Mouse (Mus musculus): ENCODE data around the gene Dus3l. TPM values are rescaled to one million over a fixed set of nuclear protein-coding genes. Genes with fewer than 3 reads are reported as not detected.

The Dus3l gene
- polyA plus RNA-seq, 1 experiment from 2014 or later, result 31.7 TPM

- peak overlapping the region; percentile 52; the same call in 1 of the 2 replicates for H3K4me2 ChIP-seq (ENCODE audit: low read depth, low read length)
- no peak overlapping the region for H3K4me3 ChIP-seq (ENCODE audit: low read length)
- peaks cover 19% of the 10 kb centered on the region for H3K36me3 ChIP-seq (ENCODE audit: control insufficient read depth, insufficient read depth)
- H3K27ac ChIP-seq (ENCODE audit: low read length), result peak overlapping the region; percentile 83
- ATAC-seq (replicated peaks; ENCODE audit: extremely low read depth, insufficient read depth, low FRiP score), result no peak; the same call in 1 of the 2 replicates
- peaks cover 5% of the 10 kb centered on the region; the same call in 1 of the 2 replicates for H3K9me3 ChIP-seq (replicated peaks; ENCODE audit: control insufficient read depth, low read length)
- H3K4me1 ChIP-seq (ENCODE audit: control insufficient read depth, insufficient read depth, low read length), result peaks cover 41% of the 10 kb centered on the region
- WGBS, result 13% methylated on average over 7 of the region's 7 CpGs
- no peaks in the 10 kb centered on the region for H3K27me3 ChIP-seq (ENCODE audit: control insufficient read depth, insufficient read depth, low read length)
- peak overlapping the region; percentile 49 for H3K9ac ChIP-seq (ENCODE audit: low read length)
These were observed 37.4 kb upstream of the Dus3l start for GRCm38 (mm10) chr17:56727029-56727649.

GRCm38 (mm10) chr17:56727659-56728058, 36.9 kb upstream of the Dus3l start:
- ATAC-seq (replicated peaks; ENCODE audit: extremely low read depth, insufficient read depth, low FRiP score), result peak; percentile 56; the same call in 1 of the 2 replicates
- Histone ChIP-seq H3K27me3 (ENCODE audit: control insufficient read depth, insufficient read depth, low read length) (no peaks in the 10 kb centered on the region), H3K27ac (ENCODE audit: low read length) (peak overlapping the region; percentile 83), H3K4me3 (ENCODE audit: low read length) (no peak overlapping the region), H3K9me3 (replicated peaks; ENCODE audit: control insufficient read depth, low read length) (peaks cover 5% of the 10 kb centered on the region; the same call in 1 of the 2 replicates), H3K4me1 (ENCODE audit: control insufficient read depth, insufficient read depth, low read length) (peaks cover 41% of the 10 kb centered on the region), H3K4me2 (ENCODE audit: low read depth, low read length) (peak overlapping the region; percentile 52; the same call in 1 of the 2 replicates), H3K36me3 (ENCODE audit: control insufficient read depth, insufficient read depth) (peaks cover 14% of the 10 kb centered on the region), H3K9ac (ENCODE audit: low read length) (peak overlapping the region; percentile 49)
- WGBS, result 8% methylated on average over 12 of the region's 12 CpGs

GRCm38 (mm10) chr17:56728117-56728516, 36.4 kb upstream of the Dus3l start:
- peaks cover 11% of the 10 kb centered on the region; the same call in 1 of the 2 replicates for H3K36me3 ChIP-seq (ENCODE audit: control insufficient read depth, insufficient read depth)
- peak overlapping the region; percentile 52; the same call in 1 of the 2 replicates for H3K4me2 ChIP-seq (ENCODE audit: low read depth, low read length)
- peaks cover 5% of the 10 kb centered on the region; the same call in 1 of the 2 replicates for H3K9me3 ChIP-seq (replicated peaks; ENCODE audit: control insufficient read depth, low read length)
- H3K4me3 ChIP-seq (ENCODE audit: low read length), result peak overlapping the region; percentile 9; the same call in 1 of the 2 replicates
- peak; percentile 76 for ATAC-seq (replicated peaks; ENCODE audit: extremely low read depth, insufficient read depth, low FRiP score)
- H3K9ac ChIP-seq (ENCODE audit: low read length), result peak overlapping the region; percentile 49
- 0 out of 2 replicates have a peak, but pooled peaks cover under 1% of the 10 kb centered on the region for H3K27me3 ChIP-seq (ENCODE audit: control insufficient read depth, insufficient read depth, low read length)
- peak overlapping the region; percentile 83 for H3K27ac ChIP-seq (ENCODE audit: low read length)
- H3K4me1 ChIP-seq (ENCODE audit: control insufficient read depth, insufficient read depth, low read length), result peaks cover 38% of the 10 kb centered on the region
- 5% methylated on average over 12 of the region's 12 CpGs for WGBS

- H3K9me3 ChIP-seq (replicated peaks; ENCODE audit: control insufficient read depth, low read length), result peaks cover 5% of the 10 kb centered on the region; the same call in 1 of the 2 replicates
- no peak for ATAC-seq (replicated peaks; ENCODE audit: extremely low read depth, insufficient read depth, low FRiP score)
- peaks cover 6% of the 10 kb centered on the region; the same call in 1 of the 2 replicates for H3K36me3 ChIP-seq (ENCODE audit: control insufficient read depth, insufficient read depth)
- peak overlapping the region; percentile 83 for H3K27ac ChIP-seq (ENCODE audit: low read length)
- no peak overlapping the region for H3K4me3 ChIP-seq (ENCODE audit: low read length)
- H3K9ac ChIP-seq (ENCODE audit: low read length), result no peak overlapping the region
- peaks cover 35% of the 10 kb centered on the region for H3K4me1 ChIP-seq (ENCODE audit: control insufficient read depth, insufficient read depth, low read length)
- WGBS, result 27% methylated on average over 6 of the region's 6 CpGs
- no peak overlapping the region for H3K4me2 ChIP-seq (ENCODE audit: low read depth, low read length)
- 0 out of 2 replicates have a peak, but pooled peaks cover 2% of the 10 kb centered on the region for H3K27me3 ChIP-seq (ENCODE audit: control insufficient read depth, insufficient read depth, low read length)
These were observed 35.4 kb upstream of the Dus3l start for GRCm38 (mm10) chr17:56729151-56729550.

- no peak for ATAC-seq (replicated peaks; ENCODE audit: extremely low read depth, insufficient read depth, low FRiP score)
- WGBS, result 47% methylated on average over 2 of the region's 2 CpGs
- Histone ChIP-seq H3K4me2 (ENCODE audit: low read depth, low read length) (no peak overlapping the region), H3K4me3 (ENCODE audit: low read length) (no peak overlapping the region), H3K9ac (ENCODE audit: low read length) (no peak overlapping the region), H3K9me3 (replicated peaks; ENCODE audit: control insufficient read depth, low read length) (peaks cover 5% of the 10 kb centered on the region; the same call in 1 of the 2 replicates), H3K4me1 (ENCODE audit: control insufficient read depth, insufficient read depth, low read length) (peaks cover 35% of the 10 kb centered on the region), H3K27ac (ENCODE audit: low read length) (no peak overlapping the region), H3K27me3 (ENCODE audit: control insufficient read depth, insufficient read depth, low read length) (0 out of 2 replicates have a peak, but pooled peaks cover 2% of the 10 kb centered on the region), H3K36me3 (ENCODE audit: control insufficient read depth, insufficient read depth) (peaks cover 6% of the 10 kb centered on the region; the same call in 1 of the 2 replicates)
These were observed 34.9 kb upstream of the Dus3l start for GRCm38 (mm10) chr17:56729656-56730055.

- Histone ChIP-seq H3K4me2 (ENCODE audit: low read depth, low read length) (no peak overlapping the region), H3K27ac (ENCODE audit: low read length) (no peak overlapping the region), H3K27me3 (ENCODE audit: control insufficient read depth, insufficient read depth, low read length) (0 out of 2 replicates have a peak, but pooled peaks cover 2% of the 10 kb centered on the region), H3K36me3 (ENCODE audit: control insufficient read depth, insufficient read depth) (no peaks in the 10 kb centered on the region), H3K9me3 (replicated peaks; ENCODE audit: control insufficient read depth, low read length) (no peaks in the 10 kb centered on the region), H3K9ac (ENCODE audit: low read length) (no peak overlapping the region), H3K4me3 (ENCODE audit: low read length) (no peak overlapping the region), H3K4me1 (ENCODE audit: control insufficient read depth, insufficient read depth, low read length) (peaks cover 27% of the 10 kb centered on the region)
- 41% methylated on average over 8 of the region's 8 CpGs for WGBS
- no peak for ATAC-seq (replicated peaks; ENCODE audit: extremely low read depth, insufficient read depth, low FRiP score)
These were observed 28.0 kb upstream of the Dus3l start for GRCm38 (mm10) chr17:56736534-56736933.

GRCm38 (mm10) chr17:56738221-56738620, 26.3 kb upstream of the Dus3l start:
- H3K27ac ChIP-seq (ENCODE audit: low read length), result no peak overlapping the region
- 73% methylated on average over 10 of the region's 10 CpGs for WGBS
- peaks cover 27% of the 10 kb centered on the region for H3K4me1 ChIP-seq (ENCODE audit: control insufficient read depth, insufficient read depth, low read length)
- no peaks in the 10 kb centered on the region for H3K27me3 ChIP-seq (ENCODE audit: control insufficient read depth, insufficient read depth, low read length)
- no peaks in the 10 kb centered on the region for H3K9me3 ChIP-seq (replicated peaks; ENCODE audit: control insufficient read depth, low read length)
- ATAC-seq (replicated peaks; ENCODE audit: extremely low read depth, insufficient read depth, low FRiP score), result no peak
- H3K4me3 ChIP-seq (ENCODE audit: low read length), result no peak overlapping the region
- H3K4me2 ChIP-seq (ENCODE audit: low read depth, low read length), result no peak overlapping the region
- no peak overlapping the region for H3K9ac ChIP-seq (ENCODE audit: low read length)
- no peaks in the 10 kb centered on the region for H3K36me3 ChIP-seq (ENCODE audit: control insufficient read depth, insufficient read depth)

- no peaks in the 10 kb centered on the region for H3K27me3 ChIP-seq (ENCODE audit: control insufficient read depth, insufficient read depth, low read length)
- H3K27ac ChIP-seq (ENCODE audit: low read length), result peak overlapping the region; percentile 93
- WGBS, result 36% methylated on average over 17 of the region's 17 CpGs
- H3K9ac ChIP-seq (ENCODE audit: low read length), result peak overlapping the region; percentile 41; the same call in 1 of the 2 replicates
- H3K4me3 ChIP-seq (ENCODE audit: low read length), result no peak overlapping the region
- H3K4me1 ChIP-seq (ENCODE audit: control insufficient read depth, insufficient read depth, low read length), result peaks cover 27% of the 10 kb centered on the region
- peak; percentile 92 for ATAC-seq (replicated peaks; ENCODE audit: extremely low read depth, insufficient read depth, low FRiP score)
- H3K36me3 ChIP-seq (ENCODE audit: control insufficient read depth, insufficient read depth), result no peaks in the 10 kb centered on the region
- H3K4me2 ChIP-seq (ENCODE audit: low read depth, low read length), result peak overlapping the region; percentile 27; the same call in 1 of the 2 replicates
- H3K9me3 ChIP-seq (replicated peaks; ENCODE audit: control insufficient read depth, low read length), result no peaks in the 10 kb centered on the region
These were observed 24.3 kb upstream of the Dus3l start for GRCm38 (mm10) chr17:56740118-56740787.
